Mouse (Mus musculus) cerebellum, adult 2 months (tissue): ENCODE results near the gene Adal.

Experiments
- CTCF ChIP-seq: fragments of 200-500 bp; IDR thresholded peaks from 2 replicates; pipeline ENCODE4 v1.5.1; 2011; ENCODE audit warnings: low read depth, mild to moderate bottlenecking, control low read depth, low read length, moderate library complexity, borderline replicate concordance; ENCODE audit not compliant: insufficient read depth
- POLR2A ChIP-seq: fragments of 200-500 bp; IDR thresholded peaks from 2 replicates; pipeline ENCODE4 v1.6.1; 2011; ENCODE audit warnings: low read length, control low read depth, borderline replicate concordance; ENCODE audit not compliant: insufficient read depth

GRCm38 (mm10) chr2:121183431-121183830, 43.2 kb downstream of the Adal start:
- TF ChIP-seq CTCF (no peak), POLR2A (no peak)
